7 mouse cellular contexts compared by ENCODE assay signal in the genomic region with DNA sequence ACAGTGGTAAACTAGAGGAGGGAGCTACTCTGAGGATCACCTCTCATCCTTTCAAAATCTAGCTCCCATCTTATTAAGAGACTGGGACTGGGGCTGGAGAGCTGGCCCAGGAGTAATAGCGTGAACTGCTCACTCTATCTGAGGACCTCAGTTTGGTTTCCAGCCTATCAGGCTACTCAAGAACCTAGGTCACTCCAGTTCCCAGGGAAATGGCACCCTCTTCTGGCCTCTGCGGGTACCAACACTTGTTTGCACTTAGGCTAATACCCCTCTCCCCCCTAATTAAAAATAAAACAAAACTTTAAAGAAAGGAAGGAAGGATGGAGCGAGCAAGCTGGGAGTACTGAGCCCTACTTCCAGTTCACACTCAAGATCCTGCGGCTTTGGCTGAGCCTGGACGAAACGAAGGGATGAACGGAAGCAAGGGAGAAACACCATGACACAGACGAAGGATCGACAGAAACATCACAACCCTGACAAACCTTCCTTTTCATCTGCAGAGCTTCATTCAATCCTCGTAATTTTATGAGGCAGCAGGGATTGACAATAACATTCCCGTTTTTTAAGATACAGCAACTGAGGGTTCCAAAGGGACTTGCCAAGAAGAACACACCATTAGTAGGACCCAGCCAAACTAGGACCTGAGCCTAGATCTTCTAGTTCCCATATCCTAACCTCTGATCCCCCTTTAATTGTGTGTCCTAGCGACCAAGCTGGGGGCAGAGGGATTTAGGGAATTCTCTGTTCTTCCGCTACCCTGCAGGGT. TPM values are rescaled to one million over a fixed set of nuclear protein-coding genes. Genes with fewer than 3 reads are reported as not detected.
DNase-seq lines count a peak whose midpoint lies in the region; ATAC-seq and TF ChIP-seq lines count a peak whose summit lies in the region.

No protein-coding gene starts in this region.

- H3K4me3 ChIP-seq in megakaryocyte, embryonic 14.5 days (replicated peaks) = peak overlapping the region; percentile 95
- peak overlapping the region; percentile 66 for H3K4me3 ChIP-seq in embryonic facial prominence, embryonic 15.5 days (replicated peaks)
- H3K4me3 ChIP-seq in intestine, postnatal 0 days (ENCODE audit: low read depth, low read length) = no peak overlapping the region
- peak overlapping the region; percentile 97 for H3K4me3 ChIP-seq in midbrain, embryonic 13.5 days (replicated peaks)

- ATAC-seq in megakaryocyte, adult 5-6 weeks (ENCODE audit: poor library complexity, severe bottlenecking) = no peak
- ATAC-seq in embryonic facial prominence, embryonic 15.5 days (ENCODE audit: insufficient number of reproducible peaks, low FRiP score, low TSS enrichment, low read depth) = no peak
- no peak for ATAC-seq in intestine, postnatal 0 days
- no peak for ATAC-seq in midbrain, embryonic 13.5 days

- DNase-seq in gastrocnemius, postnatal 36 days = no peak
- DNase-seq in testis, postnatal 14 days (ENCODE audit: low spot score) = no peak

- peak overlapping the region; percentile 100 for H3K27ac ChIP-seq in embryonic facial prominence, embryonic 15.5 days (replicated peaks)
- no peak overlapping the region for H3K27ac ChIP-seq in intestine, postnatal 0 days (ENCODE audit: low read depth, low read length)
- peak overlapping the region; percentile 98; the same call in 1 of the 2 replicates for H3K27ac ChIP-seq in midbrain, embryonic 13.5 days

- H3K36me3 ChIP-seq in megakaryocyte, embryonic 14.5 days (replicated peaks; ENCODE audit: low read length) = peaks cover 62% of the 10 kb centered on the region
- H3K36me3 ChIP-seq in embryonic facial prominence, embryonic 15.5 days = peaks cover 49% of the 10 kb centered on the region
- peaks cover 46% of the 10 kb centered on the region for H3K36me3 ChIP-seq in intestine, postnatal 0 days (ENCODE audit: control insufficient read depth, insufficient read depth)
- H3K36me3 ChIP-seq in midbrain, embryonic 13.5 days = peaks cover 51% of the 10 kb centered on the region

- WGBS in embryonic facial prominence, embryonic 15.5 days = 74% methylated on average over 13 of the region's 13 CpGs
- WGBS in intestine, postnatal 0 days = 75% methylated on average over 13 of the region's 13 CpGs
- WGBS in midbrain, embryonic 13.5 days = 70% methylated on average over 13 of the region's 13 CpGs

- TF ChIP-seq CTCF in intestine, postnatal 0 days (IDR thresholded peaks at IDR 0.05; ENCODE audit: low read depth) = peak; percentile 52

- peak overlapping the region; percentile 82 for H3K9ac ChIP-seq in embryonic facial prominence, embryonic 15.5 days
- H3K9ac ChIP-seq in intestine, postnatal 0 days (ENCODE audit: low read depth, low read length) = no peak overlapping the region
- peak overlapping the region; percentile 98 for H3K9ac ChIP-seq in midbrain, embryonic 13.5 days (replicated peaks)

- H3K9me3 ChIP-seq in megakaryocyte, embryonic 14.5 days = no peaks in the 10 kb centered on the region
- H3K9me3 ChIP-seq in embryonic facial prominence, embryonic 15.5 days (replicated peaks) = no peaks in the 10 kb centered on the region
- no peaks in the 10 kb centered on the region for H3K9me3 ChIP-seq in intestine, postnatal 0 days (ENCODE audit: control insufficient read depth)
- no peaks in the 10 kb centered on the region for H3K9me3 ChIP-seq in midbrain, embryonic 13.5 days

- H3K4me1 ChIP-seq in megakaryocyte, embryonic 14.5 days = peaks cover 78% of the 10 kb centered on the region
- peaks cover 49% of the 10 kb centered on the region for H3K4me1 ChIP-seq in embryonic facial prominence, embryonic 15.5 days
- peaks cover 18% of the 10 kb centered on the region for H3K4me1 ChIP-seq in intestine, postnatal 0 days (replicated peaks; ENCODE audit: control insufficient read depth, insufficient read depth, low read length)
- H3K4me1 ChIP-seq in midbrain, embryonic 13.5 days (replicated peaks) = peaks cover 56% of the 10 kb centered on the region

- intact Hi-C loops in gastrocnemius, postnatal 36 days (cut with DNase I) = no loop called here

- H3K4me2 ChIP-seq in embryonic facial prominence, embryonic 15.5 days (replicated peaks) = peak overlapping the region; percentile 84
- H3K4me2 ChIP-seq in intestine, postnatal 0 days (replicated peaks; ENCODE audit: low read depth) = peak overlapping the region; percentile 81; the same call in 1 of the 2 replicates
- H3K4me2 ChIP-seq in midbrain, embryonic 13.5 days (replicated peaks) = peak overlapping the region; percentile 100

- no peaks in the 10 kb centered on the region for H3K27me3 ChIP-seq in megakaryocyte, embryonic 14.5 days (replicated peaks)
- no peaks in the 10 kb centered on the region for H3K27me3 ChIP-seq in embryonic facial prominence, embryonic 15.5 days
- H3K27me3 ChIP-seq in intestine, postnatal 0 days (replicated peaks; ENCODE audit: control insufficient read depth, insufficient read depth, low read length) = no peaks in the 10 kb centered on the region
- H3K27me3 ChIP-seq in midbrain, embryonic 13.5 days = no peaks in the 10 kb centered on the region

RNA-seq across cellular contexts. Expression of gene Pprc1, which starts 8.0 kb away (rescaled TPM):
- polyA plus RNA-seq in megakaryocyte, embryonic 14.5 days (2012; ENCODE audit: insufficient read depth, low replicate concordance) = 8.7 and 12.2 TPM in 2 replicates
- 14.1 and 30.8 TPM in 2 replicates for total RNA-seq in megakaryocyte, adult 5-6 weeks (2015)
- total RNA-seq in megakaryocyte, adult 5-6 weeks (2017) = 8.6 and 11.5 TPM in 2 replicates
- polyA plus RNA-seq in embryonic facial prominence, embryonic 15.5 days (2015; fragmentation: Nextera tagmentation; extraction: Ambion mirVana) = 37.0 and 38.3 TPM in 2 replicates
- 8.3 and 8.8 TPM in 2 replicates for polyA plus RNA-seq in intestine, postnatal 0 days (2015; fragmentation: Nextera tagmentation; extraction: Ambion mirVana)
- 20.5 and 21.8 TPM in 2 replicates for polyA plus RNA-seq in midbrain, embryonic 13.5 days (2015; fragmentation: Nextera tagmentation; extraction: Ambion mirVana)
- total RNA-seq in gastrocnemius, postnatal 36 days (2021) = 10 to 100 TPM; 12.2 to 21.8 TPM

RNA-seq across cellular contexts. Expression of gene Ldb1, which starts 8.4 kb away (rescaled TPM):
- 349 and 424 TPM in 2 replicates for polyA plus RNA-seq in megakaryocyte, embryonic 14.5 days (2012; ENCODE audit: insufficient read depth, low replicate concordance)
- total RNA-seq in megakaryocyte, adult 5-6 weeks (2015) = 48.8 and 54.5 TPM in 2 replicates
- total RNA-seq in megakaryocyte, adult 5-6 weeks (2017) = 60.2 and 60.8 TPM in 2 replicates
- 114 and 120 TPM in 2 replicates for polyA plus RNA-seq in embryonic facial prominence, embryonic 15.5 days (2015; fragmentation: Nextera tagmentation; extraction: Ambion mirVana)
- polyA plus RNA-seq in intestine, postnatal 0 days (2015; fragmentation: Nextera tagmentation; extraction: Ambion mirVana) = 31.0 and 35.5 TPM in 2 replicates
- 121 and 140 TPM in 2 replicates for polyA plus RNA-seq in midbrain, embryonic 13.5 days (2015; fragmentation: Nextera tagmentation; extraction: Ambion mirVana)
- 10 to 100 TPM; 14.1 to 18.1 TPM for total RNA-seq in gastrocnemius, postnatal 36 days (2021)

RNA-seq across cellular contexts. Expression of gene Hps6, which starts 33.4 kb away (rescaled TPM):
- 8.7 and 9.6 TPM in 2 replicates for polyA plus RNA-seq in megakaryocyte, embryonic 14.5 days (2012; ENCODE audit: insufficient read depth, low replicate concordance)
- 1.2 and 1.7 TPM in 2 replicates for total RNA-seq in megakaryocyte, adult 5-6 weeks (2015)
- total RNA-seq in megakaryocyte, adult 5-6 weeks (2017) = 6.6 and 6.8 TPM in 2 replicates
- 8.7 and 10.1 TPM in 2 replicates for polyA plus RNA-seq in embryonic facial prominence, embryonic 15.5 days (2015; fragmentation: Nextera tagmentation; extraction: Ambion mirVana)
- polyA plus RNA-seq in intestine, postnatal 0 days (2015; fragmentation: Nextera tagmentation; extraction: Ambion mirVana) = 5.3 and 5.4 TPM in 2 replicates
- polyA plus RNA-seq in midbrain, embryonic 13.5 days (2015; fragmentation: Nextera tagmentation; extraction: Ambion mirVana) = 2.0 TPM in 2 replicates
- total RNA-seq in gastrocnemius, postnatal 36 days (2021) = 1 to 10 TPM; 3.1 to 3.2 TPM

RNA-seq across cellular contexts. Expression of gene Armh3, which starts 38.4 kb away (rescaled TPM):
- 0.89 and 2.1 TPM in 2 replicates for polyA plus RNA-seq in megakaryocyte, embryonic 14.5 days (2012; ENCODE audit: insufficient read depth, low replicate concordance)
- total RNA-seq in megakaryocyte, adult 5-6 weeks (2015) = 12.8 and 15.6 TPM in 2 replicates
- total RNA-seq in megakaryocyte, adult 5-6 weeks (2017) = 6.6 and 8.5 TPM in 2 replicates
- 16.6 and 20.5 TPM in 2 replicates for polyA plus RNA-seq in embryonic facial prominence, embryonic 15.5 days (2015; fragmentation: Nextera tagmentation; extraction: Ambion mirVana)
- polyA plus RNA-seq in intestine, postnatal 0 days (2015; fragmentation: Nextera tagmentation; extraction: Ambion mirVana) = 9.9 and 10.1 TPM in 2 replicates
- 22.1 and 23.4 TPM in 2 replicates for polyA plus RNA-seq in midbrain, embryonic 13.5 days (2015; fragmentation: Nextera tagmentation; extraction: Ambion mirVana)
- 10 to 100 TPM; 11.1 to 12.6 TPM for total RNA-seq in gastrocnemius, postnatal 36 days (2021)

RNA-seq across cellular contexts. Expression of gene Nolc1, which starts 39.0 kb away (rescaled TPM):
- polyA plus RNA-seq in megakaryocyte, embryonic 14.5 days (2012; ENCODE audit: insufficient read depth, low replicate concordance) = 14.7 and 44.5 TPM in 2 replicates
- 16.4 and 19.7 TPM in 2 replicates for total RNA-seq in megakaryocyte, adult 5-6 weeks (2015)
- total RNA-seq in megakaryocyte, adult 5-6 weeks (2017) = 36.8 and 47.6 TPM in 2 replicates
- 74.1 and 76.9 TPM in 2 replicates for polyA plus RNA-seq in embryonic facial prominence, embryonic 15.5 days (2015; fragmentation: Nextera tagmentation; extraction: Ambion mirVana)
- 22.2 and 25.1 TPM in 2 replicates for polyA plus RNA-seq in intestine, postnatal 0 days (2015; fragmentation: Nextera tagmentation; extraction: Ambion mirVana)
- 82.9 and 85.4 TPM in 2 replicates for polyA plus RNA-seq in midbrain, embryonic 13.5 days (2015; fragmentation: Nextera tagmentation; extraction: Ambion mirVana)
- 10 to 100 TPM; 15.7 to 20.4 TPM for total RNA-seq in gastrocnemius, postnatal 36 days (2021)
